Mouse (Mus musculus): ENCODE measurements around the gene Psma3.
"Not testable (repeated sequence)": the region's sequence is repeated elsewhere in the genome, so short reads cannot be mapped to it uniquely, and the experiment has no call there.

Psma3 gene

DNA sequence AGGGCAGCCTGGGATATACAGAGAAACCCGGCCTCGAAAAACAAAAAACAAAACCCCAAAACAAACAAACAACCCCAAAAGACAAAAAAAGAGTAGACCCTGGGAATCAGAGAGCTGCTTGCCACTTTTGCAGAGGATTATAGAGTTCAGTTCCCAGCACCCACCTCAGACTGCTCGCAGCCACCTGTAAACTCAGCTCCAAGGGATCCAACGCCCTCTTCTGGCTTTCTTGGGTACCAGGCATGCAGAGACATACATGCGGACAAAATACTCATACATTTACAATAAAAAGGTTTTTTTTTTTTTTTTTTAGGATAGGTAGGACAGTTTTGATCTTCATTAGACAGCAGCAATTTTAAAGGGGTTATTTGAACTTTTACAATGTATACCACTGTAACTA is 22.8 kb downstream of the Psma3 start:
- in situ Hi-C loops (cut with MboI; ENCODE audit: low pct_unique_long_range_greater_than_20kb in 1 of 2, low sequenced_read_pairs in 2 of 2, unreplicated experiment in 1 of 2): no loop called here

DNA sequence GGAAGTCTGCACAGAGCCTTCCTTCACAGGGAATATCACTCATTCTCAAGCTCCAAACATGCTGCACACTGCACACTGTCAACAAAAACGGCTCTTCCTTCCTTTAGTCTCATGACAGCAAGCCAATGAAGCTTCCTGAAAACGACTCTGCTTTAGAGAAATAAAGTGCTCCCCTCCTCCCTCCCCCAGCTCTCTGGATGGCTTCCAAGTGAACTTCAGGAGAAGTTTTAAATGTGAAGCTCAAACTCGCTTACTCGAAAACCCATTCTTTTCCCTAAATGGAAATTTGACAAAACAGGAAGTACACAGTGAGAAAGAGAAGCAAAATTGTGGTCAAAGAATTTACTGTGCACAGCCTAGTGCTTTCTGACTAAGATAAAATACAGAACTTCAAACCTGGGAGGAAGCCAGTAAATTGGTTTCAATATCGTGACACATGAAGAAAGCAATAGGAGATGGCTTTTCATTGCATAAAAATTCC is 25.0 kb downstream of the Psma3 start:
- in situ Hi-C loops (cut with MboI; ENCODE audit: low pct_unique_long_range_greater_than_20kb in 1 of 2, low sequenced_read_pairs in 2 of 2, unreplicated experiment in 1 of 2): no loop called here

DNA sequence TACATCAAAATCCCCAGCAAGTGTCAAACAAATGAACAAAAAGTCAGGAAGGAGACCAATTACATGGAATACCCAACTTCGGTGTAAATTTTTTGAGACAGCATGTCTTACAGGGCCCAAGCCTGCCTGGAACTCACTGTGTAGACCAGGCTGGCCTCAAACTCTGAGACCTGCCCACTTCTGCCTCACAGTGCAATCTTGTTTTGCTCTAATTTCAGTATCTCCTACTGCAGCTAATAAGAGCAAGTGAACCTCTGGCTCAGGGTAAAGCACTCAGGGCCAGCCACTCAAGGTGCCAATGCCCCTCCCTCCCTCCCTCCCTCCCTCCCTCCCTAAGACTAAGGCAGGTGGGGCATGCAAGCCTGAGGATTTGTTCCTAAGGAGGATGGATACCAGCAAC is 25.9 kb downstream of the Psma3 start:
- in situ Hi-C loops (cut with MboI; ENCODE audit: low pct_unique_long_range_greater_than_20kb in 1 of 2, low sequenced_read_pairs in 2 of 2, unreplicated experiment in 1 of 2): no loop called here

DNA sequence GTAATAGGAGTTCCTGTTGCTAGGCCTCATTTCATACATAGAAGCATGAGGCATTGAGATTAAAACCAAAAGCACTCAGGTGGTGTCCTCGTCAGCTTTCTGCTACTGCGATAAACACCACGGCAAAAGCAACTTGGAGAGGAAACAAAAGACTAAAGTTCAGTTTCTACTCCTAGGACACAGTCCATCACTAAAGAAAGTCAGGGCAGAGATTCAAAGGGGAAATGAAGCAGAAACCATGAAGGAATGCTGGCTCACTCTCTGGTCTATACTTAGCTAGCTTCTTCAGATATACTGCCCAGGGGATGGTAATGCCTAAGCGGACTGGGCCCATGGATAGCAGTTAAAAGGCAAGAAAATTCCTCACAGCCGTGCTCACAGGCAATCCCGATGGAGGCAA is 27.0 kb downstream of the Psma3 start:
- in situ Hi-C loops (cut with MboI; ENCODE audit: low pct_unique_long_range_greater_than_20kb in 1 of 2, low sequenced_read_pairs in 2 of 2, unreplicated experiment in 1 of 2): no loop called here

DNA sequence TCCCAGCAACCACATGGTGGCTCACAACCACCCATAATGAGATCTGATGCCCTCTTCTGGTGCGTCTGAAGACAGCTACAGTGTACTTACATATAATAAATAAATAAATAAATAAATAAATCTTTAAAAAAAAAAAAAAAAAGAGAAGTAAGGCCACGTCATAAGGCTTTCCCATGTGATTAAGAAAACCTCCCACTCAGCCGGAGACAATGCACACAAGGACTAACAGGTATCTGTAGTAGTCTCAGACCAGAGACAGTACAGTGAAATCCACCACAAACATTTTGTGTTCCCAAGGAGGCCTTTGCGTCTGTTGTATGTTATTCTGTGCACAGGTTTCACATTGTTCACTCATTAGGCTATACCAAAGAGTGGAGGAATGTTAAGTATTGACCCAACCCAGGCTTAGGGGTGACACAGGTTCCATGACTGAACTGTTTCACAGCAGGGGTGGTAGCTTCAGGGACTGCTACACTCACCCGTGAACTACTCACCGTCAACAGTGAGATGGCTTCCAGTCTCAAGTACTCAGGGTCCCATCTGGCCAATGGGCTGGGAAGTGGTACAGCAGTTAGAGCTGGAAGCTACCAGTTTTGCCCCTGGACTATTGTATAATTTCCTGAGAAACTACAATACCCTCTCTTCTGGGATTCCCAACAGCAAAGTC is 29.5 kb downstream of the Psma3 start:
- in situ Hi-C loops (cut with MboI; ENCODE audit: low pct_unique_long_range_greater_than_20kb in 1 of 2, low sequenced_read_pairs in 2 of 2, unreplicated experiment in 1 of 2): no loop called here

DNA sequence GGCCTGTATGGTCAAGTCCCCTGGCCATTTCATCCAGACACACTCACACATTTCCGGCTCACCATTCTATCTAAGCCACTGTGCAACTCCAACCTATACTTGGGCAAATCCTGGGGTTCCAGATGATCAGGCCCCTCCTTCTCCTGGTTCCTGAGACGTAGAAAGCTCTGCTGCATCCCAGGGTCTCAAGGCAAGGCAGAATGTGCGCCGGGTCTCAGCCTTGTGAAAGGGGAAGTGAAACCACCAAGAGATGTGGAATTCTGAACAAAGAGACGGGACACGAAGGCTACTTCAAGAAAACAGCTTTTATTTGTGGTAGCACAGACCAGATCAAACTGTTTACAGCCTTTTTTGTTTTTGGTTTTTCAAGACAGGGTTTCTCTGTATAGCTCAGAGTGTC is 31.7 kb downstream of the Psma3 start:
- in situ Hi-C loops (cut with MboI; ENCODE audit: low pct_unique_long_range_greater_than_20kb in 1 of 2, low sequenced_read_pairs in 2 of 2, unreplicated experiment in 1 of 2): no loop called here

DNA sequence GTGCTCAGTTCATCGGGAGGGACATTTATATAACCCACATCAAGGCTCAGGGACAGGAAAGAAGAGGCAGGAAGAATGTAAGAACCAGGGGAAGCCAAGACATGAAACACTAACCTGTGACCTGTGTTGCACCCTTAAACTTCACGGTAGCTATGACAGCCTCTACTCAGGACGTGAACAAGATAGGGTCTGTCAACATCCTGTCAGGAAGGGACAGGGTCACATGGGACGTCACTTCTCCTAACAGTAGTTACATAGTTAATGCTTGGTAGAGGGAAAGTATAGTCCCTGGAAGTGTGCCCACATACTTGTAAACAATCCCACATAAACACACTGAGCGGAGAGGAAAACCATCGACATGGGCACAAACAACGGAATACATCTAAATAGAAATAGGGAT is 32.5 kb downstream of the Psma3 start:
- in situ Hi-C loops (cut with MboI; ENCODE audit: low pct_unique_long_range_greater_than_20kb in 1 of 2, low sequenced_read_pairs in 2 of 2, unreplicated experiment in 1 of 2): no loop called here

DNA sequence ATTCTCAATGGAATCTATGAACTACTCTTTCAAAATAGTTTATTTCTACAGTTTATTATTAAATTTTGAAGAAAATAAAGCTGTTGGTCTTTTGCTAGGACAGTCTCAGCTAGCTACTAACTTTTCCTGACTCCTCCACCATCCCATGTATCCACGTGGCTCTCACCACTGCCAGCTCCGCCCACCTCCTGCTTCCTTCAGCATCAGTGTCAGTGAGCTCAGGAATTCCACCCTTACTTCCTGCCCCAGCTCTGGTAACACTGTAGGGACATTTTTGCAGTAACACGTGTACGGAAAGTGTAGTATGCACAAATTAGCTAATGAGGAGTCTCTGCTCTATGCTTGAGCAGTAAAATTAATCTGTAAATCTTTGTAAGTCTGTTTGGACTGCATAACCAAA is 35.3 kb downstream of the Psma3 start:
- in situ Hi-C loops (cut with MboI; ENCODE audit: low pct_unique_long_range_greater_than_20kb in 1 of 2, low sequenced_read_pairs in 2 of 2, unreplicated experiment in 1 of 2): no loop called here

DNA sequence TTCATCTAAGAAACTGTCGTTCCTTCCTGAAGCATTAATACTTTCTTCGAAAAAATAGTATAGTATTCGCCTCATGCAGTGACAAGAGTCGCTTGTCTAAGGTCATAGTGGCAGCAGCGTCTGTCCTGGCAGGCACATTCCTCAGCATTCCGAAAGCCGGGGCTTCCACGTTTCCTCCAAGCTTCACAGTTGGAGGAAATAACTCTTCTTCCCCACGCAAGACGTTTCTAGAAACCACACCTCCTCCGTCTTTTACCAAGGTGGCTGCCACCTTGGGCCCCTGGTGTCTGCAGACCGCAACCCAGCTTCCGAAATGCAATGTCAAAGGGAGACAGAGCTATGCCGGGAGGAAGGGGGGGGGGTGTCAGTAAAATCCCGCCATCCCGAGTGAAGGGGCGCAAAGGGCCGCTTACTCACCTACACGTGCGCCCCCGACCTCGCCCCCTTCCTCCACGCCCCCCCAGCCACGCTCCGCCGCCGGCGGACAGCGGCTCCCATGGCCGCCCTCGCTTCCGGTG is 40.5 kb downstream of the Psma3 start:
- in situ Hi-C loops (cut with MboI; ENCODE audit: low pct_unique_long_range_greater_than_20kb in 1 of 2, low sequenced_read_pairs in 2 of 2, unreplicated experiment in 1 of 2): no loop called here

DNA sequence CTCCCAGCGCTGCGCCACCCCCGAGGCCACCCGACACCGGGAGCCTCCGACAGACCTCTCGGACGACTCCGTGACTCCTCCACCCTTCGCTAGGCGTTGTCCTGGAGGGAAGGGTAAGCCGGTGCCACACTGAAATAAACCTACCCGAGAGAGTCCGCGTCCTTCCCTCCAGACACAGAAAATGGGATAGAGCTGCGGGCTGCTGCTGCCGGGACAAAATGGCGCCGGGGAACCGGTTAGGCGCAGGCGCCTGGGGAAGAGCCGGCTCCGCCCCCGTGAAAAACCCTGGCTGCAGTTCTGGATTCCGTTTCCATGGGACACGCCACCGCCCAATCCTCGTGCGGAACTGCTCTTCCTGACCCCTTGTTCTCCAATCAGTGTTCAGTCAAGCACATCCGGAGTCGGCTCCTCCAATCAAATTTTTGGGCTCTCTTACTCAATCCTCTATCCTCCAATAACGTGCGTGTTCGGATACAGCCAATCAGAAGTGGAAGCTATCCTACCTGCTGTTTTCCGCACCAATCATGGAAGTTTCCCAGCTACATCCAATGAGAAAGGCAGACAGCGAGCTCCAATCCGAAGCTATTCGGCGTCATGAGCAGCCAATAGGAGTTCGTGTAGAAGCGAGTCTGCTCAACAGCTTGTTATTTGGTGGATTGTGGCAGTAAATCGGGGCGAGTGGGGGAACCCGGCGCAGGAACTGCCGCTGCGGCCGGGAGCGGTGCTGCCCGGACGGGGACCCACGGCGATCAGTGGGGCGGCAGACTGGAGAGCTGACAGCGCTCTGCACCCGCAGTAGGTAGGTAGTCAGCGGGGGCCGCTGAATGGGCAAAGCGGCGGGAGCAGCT is 41.2 kb downstream of the Psma3 start, which contains the start of gene Arid4a:
Arid4a (plus strand) TSS at position 628 of the 848 bp plus-strand sequence.
- in situ Hi-C loops (cut with MboI; ENCODE audit: low pct_unique_long_range_greater_than_20kb in 1 of 2, low sequenced_read_pairs in 2 of 2, unreplicated experiment in 1 of 2): no loop called here

DNA sequence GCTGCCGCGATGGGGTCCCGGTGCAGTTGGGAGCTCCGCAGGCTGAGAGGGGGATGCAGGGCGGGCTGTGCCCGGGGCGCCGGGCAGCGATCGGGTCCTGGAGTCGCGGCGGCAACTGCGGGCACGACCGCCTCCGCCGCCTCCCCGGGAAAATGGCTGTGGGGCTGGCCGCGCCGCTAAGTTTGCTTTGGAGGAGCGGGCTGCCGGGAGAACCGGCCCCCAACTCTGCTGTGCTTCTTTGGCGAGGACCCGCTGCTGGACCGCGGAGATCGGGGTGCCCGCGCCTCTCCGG is 41.7 kb downstream of the Psma3 start:
- in situ Hi-C loops (cut with MboI; ENCODE audit: low pct_unique_long_range_greater_than_20kb in 1 of 2, low sequenced_read_pairs in 2 of 2, unreplicated experiment in 1 of 2): no loop called here

DNA sequence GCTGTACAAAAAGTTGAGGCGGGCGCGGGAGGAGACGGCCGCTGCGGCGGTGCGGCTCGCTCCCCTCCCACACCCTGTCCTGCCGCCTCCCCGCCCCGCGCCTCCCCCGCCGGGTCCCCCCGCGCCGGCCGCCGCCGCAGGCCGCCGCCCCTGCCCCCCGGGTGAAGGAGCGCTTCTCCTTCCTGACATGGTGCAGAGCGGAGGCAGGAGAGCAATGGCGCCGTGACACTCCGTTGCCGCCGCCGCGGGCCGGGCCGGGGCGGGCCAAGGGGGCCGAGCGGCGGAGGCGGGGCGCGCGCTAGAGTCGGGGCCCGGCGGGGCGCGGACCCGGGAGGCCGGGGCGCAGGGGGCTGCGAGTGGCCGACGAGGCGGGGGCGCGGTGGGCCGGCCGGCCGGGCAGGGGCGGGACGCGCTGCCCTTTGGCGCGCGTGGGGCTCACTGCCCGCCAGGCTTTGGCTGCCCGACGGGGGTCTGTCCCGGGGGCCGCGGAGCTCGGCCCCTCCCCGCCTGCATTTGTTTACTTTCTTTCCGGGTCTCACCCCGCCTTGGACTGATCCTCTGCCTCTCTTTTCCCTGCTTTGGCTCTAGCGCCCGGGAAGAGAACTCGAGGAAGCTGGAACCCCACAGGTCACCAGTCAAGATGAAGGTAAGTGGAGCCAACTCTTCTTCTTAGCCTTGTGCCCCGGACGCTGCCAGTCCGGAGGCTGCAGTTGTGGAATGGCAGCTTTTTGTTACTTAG is 42.3 kb downstream of the Psma3 start:
- in situ Hi-C loops (cut with MboI; ENCODE audit: low pct_unique_long_range_greater_than_20kb in 1 of 2, low sequenced_read_pairs in 2 of 2, unreplicated experiment in 1 of 2): no loop called here

DNA sequence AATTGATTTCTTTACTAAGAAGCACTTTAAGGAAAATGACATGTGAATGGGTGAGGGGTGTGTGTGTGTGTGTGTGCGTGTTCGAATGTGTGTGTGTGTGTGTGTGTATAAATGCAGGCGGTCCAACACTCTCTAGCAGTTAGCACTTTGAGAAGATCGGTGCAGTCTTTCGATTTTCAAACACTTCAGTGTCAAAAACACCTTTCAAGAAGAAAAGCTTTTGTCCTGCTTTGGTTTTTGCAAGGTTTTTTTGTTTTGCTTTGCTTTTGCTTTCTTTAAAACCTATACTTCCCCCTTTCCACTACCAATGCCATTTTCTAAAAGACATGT is 42.8 kb downstream of the Psma3 start:
- in situ Hi-C loops (cut with MboI; ENCODE audit: low pct_unique_long_range_greater_than_20kb in 1 of 2, low sequenced_read_pairs in 2 of 2, unreplicated experiment in 1 of 2): no loop called here

DNA sequence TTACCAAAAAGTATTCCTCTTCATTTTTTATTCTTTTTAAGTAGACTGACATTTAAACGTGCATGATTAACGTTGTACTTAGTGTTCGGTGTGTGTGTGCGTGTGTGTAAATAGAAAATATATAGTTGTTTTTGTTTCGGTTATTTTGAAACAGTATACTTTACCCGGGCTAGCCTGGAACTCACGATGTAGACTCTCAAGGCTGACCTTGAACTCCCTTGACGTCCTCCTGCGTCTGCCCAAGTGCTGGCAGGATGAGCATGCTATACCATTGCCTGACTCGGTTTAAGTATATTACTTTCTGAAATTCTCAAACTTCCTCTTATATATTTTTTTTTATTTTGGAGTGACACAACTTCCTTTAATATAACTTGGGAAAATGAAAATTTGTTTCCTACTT is 43.4 kb downstream of the Psma3 start:
- in situ Hi-C loops (cut with MboI; ENCODE audit: low pct_unique_long_range_greater_than_20kb in 1 of 2, low sequenced_read_pairs in 2 of 2, unreplicated experiment in 1 of 2): no loop called here

DNA sequence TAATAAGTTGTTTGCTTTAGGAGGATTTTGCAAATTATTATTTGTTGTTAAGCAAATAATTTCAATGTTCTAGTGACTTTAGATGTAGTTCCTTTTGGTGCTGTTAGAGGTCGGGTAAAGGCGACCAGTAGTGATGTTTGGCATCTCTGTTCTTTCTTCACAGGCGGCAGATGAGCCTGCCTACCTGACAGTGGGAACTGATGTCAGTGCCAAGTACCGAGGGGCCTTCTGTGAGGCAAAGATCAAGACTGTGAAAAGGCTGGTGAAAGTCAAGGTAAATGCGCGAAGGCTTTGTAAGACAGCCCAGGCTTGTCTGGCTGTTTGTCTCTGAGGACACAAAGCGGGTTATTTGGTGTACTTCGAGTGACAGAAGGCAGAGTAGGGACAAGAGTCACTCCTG is 44.8 kb downstream of the Psma3 start:
- in situ Hi-C loops (cut with MboI; ENCODE audit: low pct_unique_long_range_greater_than_20kb in 1 of 2, low sequenced_read_pairs in 2 of 2, unreplicated experiment in 1 of 2): no loop called here

DNA sequence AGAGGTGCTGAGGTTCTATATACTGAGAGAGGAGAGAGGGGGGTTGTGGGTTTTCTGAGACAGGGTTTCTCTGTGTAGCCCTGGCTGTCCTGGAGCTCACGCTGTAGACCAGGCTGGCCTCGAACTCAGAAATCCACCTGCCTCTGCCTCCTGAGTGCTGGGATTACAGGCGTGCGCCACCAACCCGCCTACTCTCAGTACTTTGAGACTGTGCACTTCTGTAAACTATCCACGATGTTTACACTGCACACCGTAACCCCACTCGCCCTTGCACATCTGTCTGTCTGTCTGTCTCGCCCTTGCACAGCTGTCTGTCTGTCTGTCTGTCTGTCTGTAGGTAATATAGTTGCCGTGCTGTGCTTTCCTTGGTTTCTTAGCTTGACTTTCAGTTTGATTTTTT is 50.0 kb downstream of the Psma3 start:
- in situ Hi-C loops (cut with MboI; ENCODE audit: low pct_unique_long_range_greater_than_20kb in 1 of 2, low sequenced_read_pairs in 2 of 2, unreplicated experiment in 1 of 2): no loop called here

DNA sequence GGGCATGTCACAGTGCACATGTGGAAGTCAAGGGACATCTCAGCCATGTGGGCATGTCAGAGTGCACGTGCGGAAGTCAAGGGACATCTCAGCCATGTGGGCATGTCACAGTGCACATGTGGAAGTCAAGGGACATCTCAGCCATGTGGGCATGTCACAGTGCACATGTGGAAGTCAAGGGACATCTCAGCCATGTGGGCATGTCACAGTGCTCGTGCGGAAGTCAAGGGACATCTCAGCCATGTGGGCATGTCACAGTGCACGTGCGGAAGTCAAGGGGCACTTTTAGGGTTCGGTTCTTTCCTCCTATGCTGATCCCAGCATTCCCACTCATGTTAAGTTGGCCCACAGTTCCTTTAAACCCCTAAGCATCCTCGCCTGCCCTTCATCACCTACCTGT is 53.8 kb downstream of the Psma3 start:
- in situ Hi-C loops (cut with MboI; ENCODE audit: low pct_unique_long_range_greater_than_20kb in 1 of 2, low sequenced_read_pairs in 2 of 2, unreplicated experiment in 1 of 2): not testable (repeated sequence)

DNA sequence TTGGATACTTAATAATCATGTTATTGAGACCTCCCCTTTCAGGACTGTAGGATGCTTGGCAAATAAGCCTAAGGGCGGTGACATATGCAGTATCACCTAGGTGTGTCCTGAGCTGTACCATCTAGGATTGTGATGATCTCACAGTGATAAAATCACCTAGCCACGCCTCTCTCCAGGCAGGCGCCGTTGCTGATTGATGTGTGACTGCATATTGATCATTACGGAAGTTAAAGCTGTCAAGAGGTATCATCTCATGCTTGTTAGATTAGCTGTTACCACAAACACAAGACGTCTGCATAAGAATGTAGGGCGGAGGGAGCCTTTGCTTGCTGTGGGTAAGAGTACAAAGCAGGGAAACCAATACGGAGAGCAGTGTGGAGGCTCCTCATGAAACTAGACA is 55.8 kb downstream of the Psma3 start:
- in situ Hi-C loops (cut with MboI; ENCODE audit: low pct_unique_long_range_greater_than_20kb in 1 of 2, low sequenced_read_pairs in 2 of 2, unreplicated experiment in 1 of 2): no loop called here

DNA sequence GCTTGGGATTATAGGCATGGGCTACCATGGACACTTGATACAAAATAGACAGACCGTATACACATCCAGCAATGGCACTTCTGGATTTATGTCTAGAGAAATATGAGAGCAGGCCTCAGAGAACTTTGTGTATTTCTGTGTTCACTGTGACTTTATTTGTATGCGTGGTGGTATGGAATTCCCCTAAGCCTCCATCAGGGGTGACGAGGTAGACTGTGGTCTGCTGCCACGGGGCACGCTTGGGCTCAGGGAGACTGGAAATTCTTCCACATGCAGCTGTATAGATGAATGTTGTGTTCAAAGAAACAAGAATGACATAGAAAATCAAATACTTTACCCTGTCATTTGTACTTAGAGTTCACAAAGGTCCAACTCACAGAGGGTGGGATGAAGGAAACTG is 56.3 kb downstream of the Psma3 start:
- in situ Hi-C loops (cut with MboI; ENCODE audit: low pct_unique_long_range_greater_than_20kb in 1 of 2, low sequenced_read_pairs in 2 of 2, unreplicated experiment in 1 of 2): no loop called here

Data from mouse embryonic stem cell (cell line).